Mouse (Mus musculus) kidney, postnatal 0 days (tissue): ENCODE results near the gene Os9. TPM values are rescaled to one million over a fixed set of nuclear protein-coding genes. Genes with fewer than 3 reads are reported as not detected.

Source experiments
- ATAC-seq: fragments of 200-750 bp; cut with Nextera tagmentation; replicated peaks from 2 replicates; pipeline ENCODE4 v1.8.0; 2017; ENCODE audit warnings: low read depth, moderate number of reproducible peaks, moderate TSS enrichment, moderate library complexity; ENCODE audit not compliant: low FRiP score
- DNase-seq: peaks from one replicate; pipeline ENCODE4 v3.0.0-alpha.2; 2016; ENCODE audit warnings: low spot score
- H3K27ac ChIP-seq: fragments of 300-500 bp; sonication (generic); 2 replicates; pipeline ENCODE4 v1.5.1; 2014; ENCODE audit warnings: mild to moderate bottlenecking
- H3K27me3 ChIP-seq: fragments of 300-500 bp; sonication (generic); 2 replicates; pipeline ENCODE4 v1.6.1; 2014; ENCODE audit warnings: low read length, mixed read lengths; ENCODE audit not compliant: insufficient read depth
- H3K36me3 ChIP-seq: fragments of 300-500 bp; sonication (generic); 2 replicates; pipeline ENCODE4 v1.6.1; 2014; ENCODE audit warnings: low read length, mixed read lengths; ENCODE audit not compliant: insufficient read depth
- H3K4me1 ChIP-seq: fragments of 300-500 bp; sonication (generic); replicated peaks from 2 replicates; pipeline ENCODE4 v1.6.1; 2014; ENCODE audit warnings: antibody characterized with exemption, low read length, mixed read lengths; ENCODE audit not compliant: insufficient read depth
- H3K4me2 ChIP-seq: fragments of 300-500 bp; sonication (generic); 2 replicates; pipeline ENCODE4 v1.6.1; 2014; ENCODE audit warnings: mild to moderate bottlenecking, low read length, moderate library complexity, mixed read lengths
- H3K4me3 ChIP-seq: fragments of 300-500 bp; sonication (generic); replicated peaks from 2 replicates; pipeline ENCODE4 v1.5.1; 2014; ENCODE audit warnings: low read depth, low read length
- H3K9ac ChIP-seq: fragments of 300-500 bp; sonication (generic); 2 replicates; pipeline ENCODE4 v1.6.1; 2014; ENCODE audit warnings: low read depth, low read length
- H3K9me3 ChIP-seq: fragments of 300-500 bp; sonication (generic); replicated peaks from 2 replicates; pipeline ENCODE4 v1.6.1; 2016; ENCODE audit warnings: low read length, inconsistent platforms, mixed read lengths
- CTCF ChIP-seq: IDR thresholded peaks from 2 replicates; pipeline ENCODE4 v1.5.1; 2016; ENCODE audit warnings: antibody characterized with exemption, low read depth, mild to moderate bottlenecking, moderate library complexity
- WGBS: fragments of 180-500 bp; shearing (Covaris S2); extraction: QIAGEN DNeasy Blood & Tissue Kit; methylation state at CpG from one replicate; pipeline ENCODE4 v1.1.7; 2014; 5-methylcytosine and 5-hydroxymethylcytosine counted together
- polyA plus RNA-seq: library from polyadenylated mRNA; unstranded; fragments of >200 nt; fragmentation: Nextera tagmentation; extraction: Ambion mirVana; gene quantifications from 2 replicates; pipeline ENCODE4 v1.2.1, GENCODE M21; 2015

Gene Os9
- 107 and 114 TPM in 2 replicates for polyA plus RNA-seq

- Histone ChIP-seq H3K9ac (peak within 1 kb of the TSS; percentile 79), H3K27ac (no peak within 1 kb of the TSS), H3K4me3 (peak within 1 kb of the TSS; percentile 96), H3K4me1 (peaks cover 5% of the 10 kb centered on the region; the same call in 1 of the 2 replicates), H3K9me3 (no peaks in the 10 kb centered on the region), H3K36me3 (peaks cover 20% of the 10 kb centered on the region; the same call in 1 of the 2 replicates), H3K27me3 (no peaks in the 10 kb centered on the region), H3K4me2 (peak within 1 kb of the TSS; percentile 99)
- DNase-seq (peak; percentile 99), ATAC-seq (peak; percentile 95)
- no peak; the same call in 1 of the 2 replicates for TF ChIP-seq CTCF
- 0% methylated on average over 19 of the region's 19 CpGs for WGBS
Observed at GRCm38 (mm10) chr10:127121066-127121477, at the start of gene Os9. Gene Os9 (minus strand): TSS chr10:127121131.

GRCm38 (mm10) chr10:127170002-127170401 lies 49.1 kb upstream of the Os9 start:
- ATAC-seq (no peak), DNase-seq (no peak)
- no peak overlapping the region for H3K27ac ChIP-seq
- no peaks in the 10 kb centered on the region for H3K27me3 ChIP-seq
- peak; percentile 48; the same call in 1 of the 2 replicates for TF ChIP-seq CTCF
- H3K4me2 ChIP-seq: peak overlapping the region; percentile 64
- H3K9ac ChIP-seq: no peak overlapping the region
- no peaks in the 10 kb centered on the region for H3K9me3 ChIP-seq
- no peaks in the 10 kb centered on the region for H3K36me3 ChIP-seq
- 6% methylated on average over 22 of the region's 22 CpGs for WGBS
- H3K4me3 ChIP-seq: peak overlapping the region; percentile 25
- peaks cover 9% of the 10 kb centered on the region; the same call in 1 of the 2 replicates for H3K4me1 ChIP-seq

GRCm38 (mm10) chr10:127167614-127168192 lies 46.8 kb upstream of the Os9 start:
- Histone ChIP-seq H3K36me3 (no peaks in the 10 kb centered on the region), H3K4me3 (no peak overlapping the region), H3K27ac (no peak overlapping the region), H3K9ac (no peak overlapping the region), H3K4me2 (no peak overlapping the region), H3K4me1 (peaks cover 9% of the 10 kb centered on the region; the same call in 1 of the 2 replicates), H3K27me3 (no peaks in the 10 kb centered on the region), H3K9me3 (no peaks in the 10 kb centered on the region)
- no peak for DNase-seq
- WGBS: 40% methylated on average over 10 of the region's 10 CpGs
- TF ChIP-seq CTCF: no peak
- no peak for ATAC-seq

- H3K4me1 ChIP-seq: peaks cover 9% of the 10 kb centered on the region; the same call in 1 of the 2 replicates
- no peak overlapping the region for H3K9ac ChIP-seq
- H3K27ac ChIP-seq: no peak overlapping the region
- H3K4me3 ChIP-seq: no peak overlapping the region
- ATAC-seq (no peak), DNase-seq (no peak)
- TF ChIP-seq CTCF: no peak
- H3K9me3 ChIP-seq: no peaks in the 10 kb centered on the region
- no peaks in the 10 kb centered on the region for H3K36me3 ChIP-seq
- peak overlapping the region; percentile 93; the same call in 1 of the 2 replicates for H3K4me2 ChIP-seq
- no peaks in the 10 kb centered on the region for H3K27me3 ChIP-seq
- 39% methylated on average over 15 of the region's 15 CpGs for WGBS
Observed at GRCm38 (mm10) chr10:127166771-127167613, 46.1 kb upstream of the Os9 start.

- Histone ChIP-seq H3K4me1 (peaks cover 9% of the 10 kb centered on the region; the same call in 1 of the 2 replicates), H3K36me3 (no peaks in the 10 kb centered on the region), H3K27me3 (no peaks in the 10 kb centered on the region), H3K9me3 (no peaks in the 10 kb centered on the region), H3K27ac (no peak overlapping the region), H3K9ac (peak overlapping the region; percentile 65), H3K4me3 (peak overlapping the region; percentile 57), H3K4me2 (peak overlapping the region; percentile 93)
- WGBS: 9% methylated on average over 11 of the region's 11 CpGs
- TF ChIP-seq CTCF: no peak
- DNase-seq (no peak), ATAC-seq (no peak)
Observed at GRCm38 (mm10) chr10:127166404-127166715, 45.4 kb upstream of the Os9 start.

- DNase-seq (no peak), ATAC-seq (peak; percentile 52)
- H3K27ac ChIP-seq: peak overlapping the region; percentile 52; the same call in 1 of the 2 replicates
- H3K36me3 ChIP-seq: no peaks in the 10 kb centered on the region
- peak overlapping the region; percentile 65 for H3K9ac ChIP-seq
- no peak for TF ChIP-seq CTCF
- 1% methylated on average over 51 of the region's 56 CpGs for WGBS
- H3K4me2 ChIP-seq: peak overlapping the region; percentile 93
- H3K27me3 ChIP-seq: no peaks in the 10 kb centered on the region
- no peaks in the 10 kb centered on the region for H3K9me3 ChIP-seq
- H3K4me1 ChIP-seq: peaks cover 9% of the 10 kb centered on the region; the same call in 1 of the 2 replicates
- peak overlapping the region; percentile 57 for H3K4me3 ChIP-seq
Observed at GRCm38 (mm10) chr10:127165654-127166403, 44.9 kb upstream of the Os9 start.
